Mouse (Mus musculus): ENCODE results near the gene Zfp628. TPM values are rescaled to one million over a fixed set of nuclear protein-coding genes. Genes with fewer than 3 reads are reported as not detected.

Zfp628 gene
- polyA plus RNA-seq, 1 experiment from 2014 or later, result 4.2 TPM

DNA sequence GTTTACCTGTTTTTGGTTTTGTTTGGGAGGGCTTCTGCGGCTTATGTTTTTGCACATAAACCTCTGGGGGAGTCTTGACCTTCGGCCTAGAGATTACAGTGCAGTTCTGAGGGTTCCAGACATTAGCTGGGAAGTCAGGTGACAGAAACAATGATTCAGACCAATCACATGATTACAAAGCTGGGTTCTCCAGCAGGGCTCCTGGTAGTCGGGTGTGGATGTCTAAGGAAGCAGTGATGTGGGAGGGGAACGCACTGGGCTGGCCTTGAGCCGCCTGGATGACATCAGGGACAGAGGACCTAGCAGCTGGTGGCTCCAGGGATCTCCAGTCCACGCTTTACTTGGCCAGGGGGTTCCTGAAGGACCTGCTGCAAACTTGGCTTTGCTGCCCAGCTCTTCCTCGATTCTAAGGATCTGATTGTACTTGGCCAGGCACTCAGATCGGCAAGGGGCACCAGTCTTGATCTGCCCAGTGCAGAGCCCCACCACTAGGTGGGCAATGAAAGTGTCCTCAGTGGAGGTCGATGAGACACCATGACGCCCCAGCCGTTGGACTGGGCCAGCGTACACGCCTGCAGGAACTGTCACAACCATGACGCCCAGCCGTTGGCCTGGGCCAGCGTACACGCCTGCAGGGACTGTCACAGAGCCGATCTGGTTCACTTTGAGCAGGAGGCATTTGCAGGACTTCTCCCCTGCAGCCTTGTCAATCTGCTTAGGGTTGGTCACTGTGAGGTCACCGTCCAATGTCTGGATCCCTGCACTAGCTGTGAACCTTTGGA is 35.7 kb downstream of the Zfp628 start:
- Histone ChIP-seq H3K9ac (no peak overlapping the region), H3K27me3 (no peaks in the 10 kb centered on the region), H3K36me3 (no peaks in the 10 kb centered on the region), H3K27ac (replicated peaks) (no peak overlapping the region), H3K4me2 (no peak overlapping the region), H3K4me1 (replicated peaks) (no peaks in the 10 kb centered on the region), H3K9me3 (no peaks in the 10 kb centered on the region), H3K4me3 (no peak overlapping the region)
- ATAC-seq (ENCODE audit: low FRiP score, low read depth), result no peak
- WGBS, result 91% methylated on average over 19 of the region's 19 CpGs

DNA sequence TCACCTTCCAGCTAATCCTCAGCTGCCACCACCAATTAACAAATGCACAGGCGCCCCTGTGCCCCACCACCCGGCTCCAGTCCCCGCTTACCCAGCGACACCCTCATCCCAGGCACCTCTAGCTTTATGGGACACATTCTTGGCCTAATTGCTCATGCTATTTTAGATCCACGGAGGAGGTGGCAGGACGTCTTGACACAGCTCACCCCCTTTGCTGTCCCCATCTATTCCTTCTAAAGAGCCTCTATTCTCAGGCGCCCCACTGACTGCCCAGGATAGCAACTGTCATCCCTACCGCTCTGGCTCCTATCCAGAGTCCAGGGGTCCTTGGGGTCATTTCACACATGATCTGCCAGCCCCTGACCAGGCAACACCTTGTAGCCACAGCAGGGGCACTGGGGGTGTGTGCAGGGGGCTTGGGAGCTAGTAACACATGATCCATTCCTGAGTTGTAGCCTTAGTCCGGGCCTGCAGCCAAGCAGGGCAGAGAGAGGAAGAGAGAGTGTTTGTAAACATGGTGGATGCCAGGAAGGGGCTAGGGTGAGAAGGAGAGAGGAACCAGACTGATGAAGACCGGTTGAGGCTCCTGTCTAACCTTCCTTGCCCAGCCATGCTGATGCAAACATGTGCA is 38.9 kb downstream of the Zfp628 start:
- H3K4me1 ChIP-seq (replicated peaks), result no peaks in the 10 kb centered on the region
- no peak overlapping the region for H3K9ac ChIP-seq
- ATAC-seq (ENCODE audit: low FRiP score, low read depth), result no peak
- no peaks in the 10 kb centered on the region for H3K9me3 ChIP-seq
- no peak overlapping the region for H3K4me3 ChIP-seq
- H3K4me2 ChIP-seq, result no peak overlapping the region
- no peaks in the 10 kb centered on the region for H3K36me3 ChIP-seq
- no peaks in the 10 kb centered on the region for H3K27me3 ChIP-seq
- whole genome bisulfite sequencing, result 32% methylated on average over 10 of the region's 10 CpGs
- H3K27ac ChIP-seq (replicated peaks), result no peak overlapping the region

DNA sequence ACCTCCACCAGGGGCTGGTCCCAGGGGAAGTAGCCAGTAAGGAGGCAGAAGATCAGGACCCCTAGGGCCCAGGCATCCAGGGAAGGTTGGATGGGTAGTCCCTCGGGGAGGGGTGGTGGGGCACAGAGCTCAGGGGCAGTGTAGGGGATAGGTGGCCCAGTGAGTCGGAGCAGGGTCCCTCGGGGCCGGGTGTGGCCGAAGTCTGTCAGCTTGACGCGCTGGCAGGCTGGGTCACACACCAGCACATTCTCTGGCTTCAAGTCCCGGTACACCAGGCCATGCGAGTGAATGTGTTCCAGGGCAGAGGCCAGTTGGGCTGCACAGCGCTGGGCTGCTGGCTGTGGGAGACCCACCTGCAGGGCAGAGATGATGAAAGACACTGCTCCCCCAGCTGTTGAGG is 42.3 kb downstream of the Zfp628 start:
- H3K4me3 ChIP-seq, result no peak overlapping the region
- H3K9ac ChIP-seq, result no peak overlapping the region
- 85% methylated on average over 10 of the region's 10 CpGs for WGBS
- H3K27me3 ChIP-seq, result no peaks in the 10 kb centered on the region
- no peaks in the 10 kb centered on the region for H3K36me3 ChIP-seq
- ATAC-seq (ENCODE audit: low FRiP score, low read depth), result no peak
- H3K9me3 ChIP-seq, result no peaks in the 10 kb centered on the region
- H3K4me1 ChIP-seq (replicated peaks), result no peaks in the 10 kb centered on the region
- H3K4me2 ChIP-seq, result no peak overlapping the region
- H3K27ac ChIP-seq (replicated peaks), result no peak overlapping the region

DNA sequence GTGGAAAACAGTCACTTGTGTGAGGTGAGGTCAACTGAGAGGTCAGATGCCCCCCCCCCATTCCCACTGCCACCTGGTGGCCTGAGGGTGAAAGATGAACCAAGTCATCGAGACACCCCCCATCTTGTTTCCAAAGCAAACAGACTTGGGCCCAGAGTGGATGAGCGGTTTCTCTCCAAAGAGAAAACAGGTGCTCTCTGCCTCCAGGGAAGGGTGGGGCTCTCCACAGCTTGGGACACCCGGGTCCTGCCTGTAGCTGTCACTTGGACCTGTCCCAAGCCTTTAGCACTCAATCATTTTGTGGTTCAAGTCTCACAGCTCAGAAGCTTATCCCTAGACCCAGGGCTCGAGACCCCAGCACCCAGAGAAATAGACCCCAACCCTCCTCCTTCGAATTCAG is 48.5 kb downstream of the Zfp628 start:
- H3K27me3 ChIP-seq, result no peaks in the 10 kb centered on the region
- H3K27ac ChIP-seq (replicated peaks), result no peak overlapping the region
- 86% methylated on average over 5 of the region's 5 CpGs for WGBS
- no peaks in the 10 kb centered on the region for H3K36me3 ChIP-seq
- no peak overlapping the region for H3K4me3 ChIP-seq
- no peaks in the 10 kb centered on the region for H3K4me1 ChIP-seq (replicated peaks)
- H3K9me3 ChIP-seq, result no peaks in the 10 kb centered on the region
- no peak for ATAC-seq (ENCODE audit: low FRiP score, low read depth)
- H3K4me2 ChIP-seq, result no peak overlapping the region
- no peak overlapping the region for H3K9ac ChIP-seq

DNA sequence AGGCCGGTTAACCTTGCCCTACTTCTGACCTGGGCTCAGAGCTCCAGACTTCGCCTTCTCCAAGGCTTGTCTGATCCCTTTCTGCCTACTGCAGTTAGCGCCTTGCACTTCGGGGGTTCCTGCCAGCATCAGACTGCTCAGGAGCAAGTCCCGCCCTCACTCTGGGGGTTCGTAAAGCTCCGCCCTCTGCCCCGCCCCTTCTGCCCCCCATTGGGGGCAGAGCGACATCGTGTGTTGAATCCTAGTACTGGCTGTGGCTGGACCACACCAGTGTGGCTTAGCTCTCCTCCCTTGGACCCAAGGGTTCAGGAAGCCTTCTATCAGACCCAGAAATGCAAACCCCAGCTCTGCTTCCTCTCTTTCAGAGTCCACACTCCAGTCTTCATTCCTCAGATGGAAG is 49.3 kb downstream of the Zfp628 start, which contains the start of gene Sbk2:
Gene Sbk2 (minus strand): TSS at position 135 of the 400 bp plus-strand sequence.
- no peaks in the 10 kb centered on the region for H3K9me3 ChIP-seq
- H3K9ac ChIP-seq, result no peak within 1 kb of the TSS
- H3K36me3 ChIP-seq, result no peaks in the 10 kb centered on the region
- no peaks in the 10 kb centered on the region for H3K4me1 ChIP-seq (replicated peaks)
- H3K4me2 ChIP-seq, result peak within 1 kb of the TSS; percentile 26
- ATAC-seq (ENCODE audit: low FRiP score, low read depth), result peak; percentile 85
- no peak within 1 kb of the TSS for H3K4me3 ChIP-seq
- 6% methylated on average over 10 of the region's 10 CpGs for WGBS
- H3K27ac ChIP-seq (replicated peaks), result no peak within 1 kb of the TSS
- no peaks in the 10 kb centered on the region for H3K27me3 ChIP-seq

DNA sequence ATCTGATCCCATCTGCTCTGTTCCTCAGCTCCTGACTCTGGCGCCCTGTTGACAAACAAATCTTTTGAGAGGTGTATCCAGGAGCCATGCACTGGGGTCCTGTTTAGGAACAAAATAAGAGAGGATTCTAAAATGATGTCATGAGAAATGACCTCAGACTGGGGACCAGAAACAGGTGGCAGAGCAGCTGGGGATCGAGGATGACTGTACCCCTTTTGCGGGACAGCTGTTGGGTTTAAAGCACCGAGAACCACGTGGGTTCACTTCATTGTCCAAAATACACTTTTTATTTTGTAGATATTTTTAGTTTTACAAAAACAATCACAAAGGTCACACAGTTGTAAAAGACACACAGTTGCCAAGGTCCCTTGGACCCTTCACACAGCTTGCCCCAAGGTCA is 50.0 kb downstream of the Zfp628 start:
- Histone ChIP-seq H3K9me3 (no peaks in the 10 kb centered on the region), H3K4me3 (no peak overlapping the region), H3K36me3 (no peaks in the 10 kb centered on the region), H3K4me1 (replicated peaks) (no peaks in the 10 kb centered on the region), H3K27me3 (no peaks in the 10 kb centered on the region), H3K9ac (no peak overlapping the region), H3K27ac (replicated peaks) (no peak overlapping the region), H3K4me2 (no peak overlapping the region)
- no peak for ATAC-seq (ENCODE audit: low FRiP score, low read depth)
- WGBS, result 91% methylated on average over 5 of the region's 5 CpGs

DNA sequence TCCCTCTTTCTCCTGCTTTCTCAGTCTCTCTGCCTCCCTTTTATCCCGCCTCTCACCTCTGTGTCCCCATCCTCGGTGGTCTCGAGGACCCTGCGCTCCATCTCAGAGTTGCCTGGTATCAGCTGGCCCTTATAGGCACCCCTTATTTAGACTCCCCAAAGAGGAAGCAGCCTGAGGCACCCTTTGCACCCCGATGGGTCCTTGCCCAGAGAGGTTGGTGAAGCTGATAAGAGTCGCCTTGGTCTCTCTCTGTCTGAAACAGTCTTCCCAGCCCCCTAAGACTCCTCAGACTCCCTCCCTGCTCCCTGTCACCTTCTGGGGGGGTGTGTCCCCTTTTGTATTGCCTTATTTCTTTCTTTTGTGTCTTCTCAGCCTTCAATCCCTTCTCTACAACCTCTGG is 56.1 kb downstream of the Zfp628 start, which contains the start of gene Sbk3:
Gene Sbk3 (minus strand): TSS at position 101 of the 400 bp plus-strand sequence.
- WGBS, result 40% methylated on average over 6 of the region's 6 CpGs
- no peak for ATAC-seq (ENCODE audit: low FRiP score, low read depth)
- Histone ChIP-seq H3K9ac (no peak within 1 kb of the TSS), H3K36me3 (no peaks in the 10 kb centered on the region), H3K27me3 (no peaks in the 10 kb centered on the region), H3K9me3 (no peaks in the 10 kb centered on the region), H3K4me1 (replicated peaks) (no peaks in the 10 kb centered on the region), H3K27ac (replicated peaks) (no peak within 1 kb of the TSS), H3K4me3 (no peak within 1 kb of the TSS), H3K4me2 (no peak within 1 kb of the TSS)

Other genes with a start within 250 kb of the Zfp628 start
- gene Hspbp1, start 230.1 kb upstream of the Zfp628 start, polyA plus RNA-seq (2015; fragmentation: Nextera tagmentation; extraction: Ambion mirVana), result 168 and 171 TPM in 2 replicates
- gene Brsk1, start 224.6 kb upstream of the Zfp628 start, polyA plus RNA-seq (2015; fragmentation: Nextera tagmentation; extraction: Ambion mirVana), result 7.1 and 8.7 TPM in 2 replicates
- gene Tmem150b, start 190.0 kb upstream of the Zfp628 start, polyA plus RNA-seq (2015; fragmentation: Nextera tagmentation; extraction: Ambion mirVana), result 0.12 and 0.27 TPM in 2 replicates
- 57.4 and 61.8 TPM in 2 replicates for gene Kmt5c, start 175.1 kb upstream of the Zfp628 start, polyA plus RNA-seq (2015; fragmentation: Nextera tagmentation; extraction: Ambion mirVana)
- 24.1 and 28.1 TPM in 2 replicates for gene Cox6b2, start 162.1 kb upstream of the Zfp628 start, polyA plus RNA-seq (2015; fragmentation: Nextera tagmentation; extraction: Ambion mirVana)
- not detected in 2 replicates for gene Fam71e2, start 143.9 kb upstream of the Zfp628 start, polyA plus RNA-seq (2015; fragmentation: Nextera tagmentation; extraction: Ambion mirVana)
- 0.87 and 1.1 TPM in 2 replicates for gene Il11, start 132.4 kb upstream of the Zfp628 start, polyA plus RNA-seq (2015; fragmentation: Nextera tagmentation; extraction: Ambion mirVana)
- not detected in 2 replicates for gene Tmem190, start 132.3 kb upstream of the Zfp628 start, polyA plus RNA-seq (2015; fragmentation: Nextera tagmentation; extraction: Ambion mirVana)
- gene Tmem238, start 125.6 kb upstream of the Zfp628 start, polyA plus RNA-seq (2015; fragmentation: Nextera tagmentation; extraction: Ambion mirVana), result 5.9 and 6.3 TPM in 2 replicates
- gene Rpl28, start 122.3 kb upstream of the Zfp628 start, polyA plus RNA-seq (2015; fragmentation: Nextera tagmentation; extraction: Ambion mirVana), result 212 and 228 TPM in 2 replicates
- gene Ube2s, start 102.6 kb upstream of the Zfp628 start, polyA plus RNA-seq (2015; fragmentation: Nextera tagmentation; extraction: Ambion mirVana), result 269 and 295 TPM in 2 replicates
- gene Shisa7, start 70.5 kb upstream of the Zfp628 start, polyA plus RNA-seq (2015; fragmentation: Nextera tagmentation; extraction: Ambion mirVana), result 10.8 and 12.8 TPM in 2 replicates
- 3.2 and 4.1 TPM in 2 replicates for gene Isoc2b, start 45.0 kb upstream of the Zfp628 start, polyA plus RNA-seq (2015; fragmentation: Nextera tagmentation; extraction: Ambion mirVana)
- gene Isoc2a, start 38.1 kb upstream of the Zfp628 start, polyA plus RNA-seq (2015; fragmentation: Nextera tagmentation; extraction: Ambion mirVana), result 0.75 and 0.77 TPM in 2 replicates
- 0.45 and 0.47 TPM in 2 replicates for gene Gm36210, start 8.7 kb upstream of the Zfp628 start, polyA plus RNA-seq (2015; fragmentation: Nextera tagmentation; extraction: Ambion mirVana)
- 35.3 and 35.8 TPM in 2 replicates for gene Nat14, start 6.8 kb downstream of the Zfp628 start, polyA plus RNA-seq (2015; fragmentation: Nextera tagmentation; extraction: Ambion mirVana)
- 1.2 and 1.3 TPM in 2 replicates for gene Ssc5d, start 10.6 kb downstream of the Zfp628 start, polyA plus RNA-seq (2015; fragmentation: Nextera tagmentation; extraction: Ambion mirVana)
- 0.12 and 0.18 TPM in 2 replicates for gene Sbk2, start 49.2 kb downstream of the Zfp628 start, polyA plus RNA-seq (2015; fragmentation: Nextera tagmentation; extraction: Ambion mirVana)
- gene Sbk3, start 56.0 kb downstream of the Zfp628 start, polyA plus RNA-seq (2015; fragmentation: Nextera tagmentation; extraction: Ambion mirVana), result 0.49 and 0.62 TPM in 2 replicates
- gene Zfp579, start 80.9 kb downstream of the Zfp628 start, polyA plus RNA-seq (2015; fragmentation: Nextera tagmentation; extraction: Ambion mirVana), result 60.3 and 66.8 TPM in 2 replicates
- gene Zfp524, start 99.2 kb downstream of the Zfp628 start, polyA plus RNA-seq (2015; fragmentation: Nextera tagmentation; extraction: Ambion mirVana), result 8.1 and 9.2 TPM in 2 replicates
- gene Fiz1, start 99.5 kb downstream of the Zfp628 start, polyA plus RNA-seq (2015; fragmentation: Nextera tagmentation; extraction: Ambion mirVana), result 41.9 and 44.6 TPM in 2 replicates
- gene Gm44973, start 100.3 kb downstream of the Zfp628 start, polyA plus RNA-seq (2015; fragmentation: Nextera tagmentation; extraction: Ambion mirVana), result 1.2 TPM in 1 of 2 replicates, not detected in the other
- 6.0 and 7.5 TPM in 2 replicates for gene Zfp865, start 105.2 kb downstream of the Zfp628 start, polyA plus RNA-seq (2015; fragmentation: Nextera tagmentation; extraction: Ambion mirVana)
- gene Ccdc106, start 105.3 kb downstream of the Zfp628 start, polyA plus RNA-seq (2015; fragmentation: Nextera tagmentation; extraction: Ambion mirVana), result 58.8 and 65.2 TPM in 2 replicates
- not detected in 2 replicates for gene 4632433K11Rik, start 118.9 kb downstream of the Zfp628 start, polyA plus RNA-seq (2015; fragmentation: Nextera tagmentation; extraction: Ambion mirVana)
- gene Zfp784, start 123.2 kb downstream of the Zfp628 start, polyA plus RNA-seq (2015; fragmentation: Nextera tagmentation; extraction: Ambion mirVana), result 7.8 and 9.3 TPM in 2 replicates
- gene Zfp580, start 136.3 kb downstream of the Zfp628 start, polyA plus RNA-seq (2015; fragmentation: Nextera tagmentation; extraction: Ambion mirVana), result 90.6 and 113 TPM in 2 replicates
- gene U2af2, start 146.9 kb downstream of the Zfp628 start, polyA plus RNA-seq (2015; fragmentation: Nextera tagmentation; extraction: Ambion mirVana), result 99.8 and 101 TPM in 2 replicates
- gene Epn1, start 165.0 kb downstream of the Zfp628 start, polyA plus RNA-seq (2015; fragmentation: Nextera tagmentation; extraction: Ambion mirVana), result 105 and 118 TPM in 2 replicates
- gene Rfpl4, start 201.7 kb downstream of the Zfp628 start, polyA plus RNA-seq (2015; fragmentation: Nextera tagmentation; extraction: Ambion mirVana), result not detected in 2 replicates
- gene Rasl2-9, start 210.7 kb downstream of the Zfp628 start, polyA plus RNA-seq (2015; fragmentation: Nextera tagmentation; extraction: Ambion mirVana), result 0.31 and 1.0 TPM in 2 replicates
- gene Vmn1r55, start 234.5 kb downstream of the Zfp628 start, polyA plus RNA-seq (2015; fragmentation: Nextera tagmentation; extraction: Ambion mirVana), result not detected in 2 replicates